Mouse (Mus musculus): ENCODE data around the gene Pih1d1.
"Not testable (repeated sequence)": the region's sequence is repeated elsewhere in the genome, so short reads cannot be mapped to it uniquely, and the experiment has no call there.

Pih1d1 gene

DNA sequence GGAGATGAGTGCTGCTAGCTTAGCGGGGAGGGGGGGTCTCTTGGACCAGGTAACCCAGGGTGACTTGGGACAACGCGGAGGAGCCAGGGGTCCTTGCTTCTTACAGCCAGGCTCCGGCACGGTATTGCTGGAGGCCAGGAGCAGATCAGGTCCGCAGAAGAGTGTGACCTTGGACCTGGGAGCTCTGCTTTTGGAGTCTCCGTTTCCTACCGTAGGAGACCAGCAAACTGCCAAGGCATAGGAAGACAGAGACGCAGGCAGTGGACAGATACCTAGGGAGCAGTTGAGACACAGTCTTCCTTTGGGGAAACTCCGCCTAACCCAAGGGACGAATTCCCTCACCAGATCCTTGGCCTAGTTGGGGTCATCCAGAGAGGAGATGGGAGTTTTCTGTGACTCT lies 11.6 kb downstream of the Pih1d1 start:
- no peak for DNase-seq (ENCODE audit: extremely low read depth, insufficient read length, low spot score)

DNA sequence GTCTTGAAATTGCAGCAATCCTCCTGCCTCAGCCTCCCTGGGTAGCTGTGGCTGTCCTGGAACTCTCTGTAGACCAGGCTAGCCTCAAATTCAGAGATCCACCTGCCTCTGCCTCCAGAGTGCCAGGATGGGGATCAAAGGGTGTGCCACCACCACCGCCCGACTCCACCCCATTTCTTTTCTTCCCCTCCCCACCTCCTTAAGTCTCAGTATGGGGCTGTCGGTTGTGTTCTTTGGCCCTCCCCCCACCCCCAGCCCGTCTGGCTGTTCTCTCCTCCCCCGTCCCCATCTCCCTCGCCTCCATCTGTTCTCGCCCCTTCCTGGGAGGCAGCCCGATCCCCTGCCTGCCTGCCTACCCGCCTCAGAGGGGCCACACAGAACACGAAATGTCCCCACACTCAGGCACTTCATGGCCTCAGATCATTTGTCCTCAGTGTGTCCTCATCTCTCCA lies 12.9 kb downstream of the Pih1d1 start:
- no peak for DNase-seq (ENCODE audit: extremely low read depth, insufficient read length, low spot score)

DNA sequence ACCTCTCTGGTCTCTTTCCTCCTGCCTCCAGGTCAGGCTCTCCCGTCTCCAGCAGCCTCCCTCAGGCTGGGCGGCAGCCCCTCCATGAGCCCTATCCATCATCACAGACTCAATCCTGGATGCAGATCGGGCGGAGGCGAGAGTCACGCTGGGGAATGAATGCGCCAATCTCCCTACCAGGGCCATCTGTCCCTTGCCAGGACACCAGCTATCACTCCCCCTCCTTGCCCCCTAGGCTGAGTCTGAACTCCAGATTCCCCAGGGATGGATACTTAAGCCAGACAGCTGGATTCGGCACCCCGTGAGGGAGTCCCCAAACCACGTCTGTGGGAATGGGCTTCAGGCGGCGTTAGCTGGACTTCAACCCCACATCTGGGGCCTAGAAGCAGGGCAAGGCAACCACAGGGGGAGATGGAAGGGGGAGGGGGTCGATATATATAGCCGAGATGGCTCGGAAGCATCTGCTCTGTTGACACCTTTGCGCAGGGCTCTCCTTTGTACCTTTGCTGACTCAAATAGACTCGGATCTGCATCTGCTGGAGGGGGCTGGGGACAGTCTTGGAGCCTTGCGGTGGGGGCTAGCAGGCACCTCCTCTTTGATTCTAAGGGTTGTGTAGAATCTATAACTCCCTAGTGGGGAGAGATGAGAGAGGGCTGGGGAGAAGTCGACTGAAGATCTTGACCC lies 13.8 kb downstream of the Pih1d1 start:
- DNase-seq (ENCODE audit: extremely low read depth, insufficient read length, low spot score) = no peak

DNA sequence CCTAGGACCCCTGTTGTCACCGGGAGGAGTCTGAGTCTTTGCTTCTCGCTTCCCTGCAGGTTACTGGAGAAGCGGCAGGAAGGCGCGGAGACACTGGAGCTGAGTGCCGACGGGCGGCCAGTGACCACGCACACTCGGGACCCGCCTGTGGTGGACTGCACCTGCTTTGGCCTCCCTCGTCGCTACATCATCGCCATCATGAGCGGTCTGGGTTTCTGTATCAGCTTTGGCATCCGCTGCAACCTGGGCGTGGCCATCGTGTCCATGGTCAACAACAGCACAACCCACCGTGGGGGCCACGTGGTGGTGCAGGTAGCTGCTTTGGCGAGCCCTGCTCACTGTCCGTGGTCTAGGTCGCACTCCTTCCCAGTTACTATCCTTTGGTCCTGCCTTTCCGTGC lies 14.6 kb downstream of the Pih1d1 start:
- DNase-seq (ENCODE audit: extremely low read depth, insufficient read length, low spot score) = no peak

DNA sequence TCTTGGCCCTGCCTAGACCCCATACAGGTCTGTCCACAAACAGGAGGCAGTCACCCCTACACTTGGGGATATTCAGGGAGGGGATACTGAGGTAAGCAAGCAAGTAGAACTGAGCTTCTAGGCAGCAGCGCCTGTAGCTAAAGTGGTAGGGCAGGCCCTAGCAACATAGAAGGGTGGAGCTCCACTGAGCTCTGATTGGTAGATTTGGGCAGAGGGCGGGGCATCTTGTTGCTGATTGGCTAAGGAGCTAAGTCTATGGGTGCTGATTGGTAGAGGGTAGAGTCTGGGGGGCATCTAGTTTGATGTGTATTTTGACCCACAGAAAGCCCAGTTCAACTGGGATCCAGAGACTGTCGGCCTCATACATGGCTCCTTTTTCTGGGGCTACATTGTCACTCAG lies 15.4 kb downstream of the Pih1d1 start:
- no peak for DNase-seq (ENCODE audit: extremely low read depth, insufficient read length, low spot score)

DNA sequence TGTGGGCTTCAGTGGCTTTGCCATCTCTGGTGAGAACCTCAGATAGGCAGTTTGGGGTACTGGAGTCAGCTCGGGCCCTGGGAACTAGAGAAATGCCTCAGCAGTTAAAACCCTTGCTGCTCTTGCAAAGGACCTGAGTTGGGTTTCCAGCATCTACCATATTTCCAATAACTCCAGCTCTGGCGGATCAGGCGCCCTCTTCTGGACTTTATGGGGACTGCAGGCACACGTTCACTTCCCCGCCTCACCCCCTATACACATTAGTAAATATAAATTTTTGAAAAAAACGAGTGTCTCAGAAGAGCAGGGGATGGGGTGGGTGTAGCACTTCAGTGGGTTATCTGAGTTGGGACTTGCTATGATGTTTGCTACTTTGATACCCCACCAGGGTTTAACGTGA lies 18.9 kb downstream of the Pih1d1 start:
- DNase-seq (ENCODE audit: extremely low read depth, insufficient read length, low spot score) = no peak

DNA sequence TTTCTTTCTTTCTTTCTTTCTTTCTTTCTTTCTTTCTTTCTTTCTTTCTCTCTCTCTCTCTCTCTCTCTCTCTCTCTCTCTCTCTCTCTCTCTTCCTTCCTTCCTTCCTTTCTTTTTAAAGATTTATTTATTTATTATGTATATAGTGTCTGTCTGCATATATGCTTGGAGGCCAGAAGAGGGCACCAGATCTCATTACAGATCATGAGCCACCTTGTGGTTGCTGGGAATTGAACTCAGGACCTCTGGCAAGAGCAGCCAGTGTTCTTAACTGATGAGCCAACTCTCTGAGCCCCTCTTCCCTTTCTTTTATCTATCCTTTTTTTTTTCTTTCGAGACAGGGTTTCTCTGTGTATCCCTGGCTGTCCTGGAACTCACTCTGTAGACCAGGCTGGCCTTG lies 19.7 kb downstream of the Pih1d1 start:
- not testable (repeated sequence) for DNase-seq (ENCODE audit: extremely low read depth, insufficient read length, low spot score)

DNA sequence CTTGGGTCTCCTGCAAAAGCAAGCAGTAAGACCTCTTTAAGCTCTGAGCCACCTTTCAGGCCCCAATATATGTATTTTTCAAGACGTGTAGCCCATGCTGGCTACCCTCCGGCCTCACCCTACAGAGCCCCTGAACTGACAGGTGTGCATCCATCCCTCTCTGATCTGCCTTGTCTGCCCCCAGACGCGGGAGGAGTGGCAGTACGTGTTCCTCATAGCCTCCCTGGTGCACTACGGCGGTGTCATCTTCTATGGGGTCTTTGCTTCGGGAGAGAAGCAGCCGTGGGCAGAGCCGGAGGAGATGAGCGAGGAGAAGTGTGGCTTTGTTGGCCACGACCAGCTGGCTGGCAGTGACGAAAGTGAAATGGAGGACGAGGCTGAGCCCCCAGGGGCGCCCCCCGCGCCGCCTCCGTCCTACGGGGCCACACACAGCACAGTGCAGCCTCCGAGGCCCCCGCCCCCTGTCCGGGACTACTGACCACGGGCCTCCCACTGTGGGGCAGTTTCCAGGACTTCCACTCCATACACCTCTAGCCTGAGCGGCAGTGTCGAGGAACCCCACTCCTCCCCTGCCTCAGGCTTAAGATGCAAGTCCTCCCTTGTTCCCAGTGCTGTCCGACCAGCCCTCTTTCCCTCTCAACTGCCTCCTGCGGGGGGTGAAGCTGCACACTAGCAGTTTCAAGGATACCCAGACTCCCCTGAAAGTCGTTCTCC lies 20.6 kb downstream of the Pih1d1 start:
- DNase-seq (ENCODE audit: extremely low read depth, insufficient read length, low spot score) = no peak

DNA sequence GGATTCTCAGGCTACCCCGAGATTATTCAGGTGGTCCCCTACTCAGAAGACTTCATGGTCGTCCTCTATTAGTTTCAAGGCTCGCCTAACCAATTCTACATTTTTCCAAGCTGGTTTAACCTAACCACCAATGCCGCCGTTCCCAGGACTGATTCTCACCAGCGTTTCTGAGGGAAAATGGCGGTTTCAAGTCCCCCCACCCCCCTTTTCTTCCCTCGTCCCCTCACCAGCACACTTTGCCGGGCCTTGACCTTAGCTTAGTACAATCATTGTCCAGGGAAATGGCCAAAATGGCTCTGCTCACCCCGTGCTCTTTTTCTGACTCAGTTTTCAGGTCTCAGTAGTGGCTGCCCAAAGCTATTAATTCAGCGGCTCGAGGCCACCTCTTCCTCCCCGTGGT lies 21.3 kb downstream of the Pih1d1 start:
- no peak for DNase-seq (ENCODE audit: extremely low read depth, insufficient read length, low spot score)

DNA sequence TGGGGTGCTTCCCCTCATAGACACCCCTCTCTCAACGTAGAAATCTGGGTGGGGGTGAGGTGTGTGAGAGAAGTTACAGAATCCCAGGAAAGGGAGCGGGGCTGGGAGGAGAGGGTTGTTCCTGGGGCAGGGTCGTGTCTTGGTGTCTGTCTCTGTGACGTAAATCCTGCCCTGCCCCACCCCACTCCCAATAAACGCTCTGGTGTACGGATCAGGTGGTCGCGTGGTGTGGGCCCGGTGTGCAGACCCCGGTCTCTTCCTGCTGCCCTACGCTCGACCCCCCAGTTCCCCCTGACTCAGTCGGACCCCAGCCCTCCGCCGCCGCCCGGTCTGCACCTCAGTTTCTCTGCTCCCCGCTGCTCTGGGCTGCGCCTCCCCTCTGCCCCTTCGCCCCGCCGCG lies 21.8 kb downstream of the Pih1d1 start:
- no peak for DNase-seq (ENCODE audit: extremely low read depth, insufficient read length, low spot score)

DNA sequence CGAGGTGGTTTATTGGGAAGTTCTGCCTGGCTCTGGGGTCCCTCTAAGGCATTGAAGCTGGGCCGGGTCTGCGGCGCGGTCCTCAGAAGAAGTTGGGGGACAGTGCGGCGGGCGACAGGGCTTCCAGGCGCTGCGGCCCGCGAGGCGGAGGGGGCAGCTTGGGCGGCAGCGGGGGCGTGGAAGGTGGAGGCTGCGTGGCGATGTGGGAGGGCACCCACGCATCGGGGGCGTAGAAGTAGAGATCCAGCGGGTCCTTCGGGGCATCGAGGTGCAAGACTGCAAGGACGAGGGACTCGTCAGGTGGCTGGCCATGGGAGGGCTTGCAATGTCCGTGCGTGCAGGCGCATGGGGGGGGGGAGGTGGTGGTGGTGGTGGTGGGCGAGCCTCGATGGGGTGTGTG lies 22.3 kb downstream of the Pih1d1 start:
- DNase-seq (ENCODE audit: extremely low read depth, insufficient read length, low spot score) = no peak

DNA sequence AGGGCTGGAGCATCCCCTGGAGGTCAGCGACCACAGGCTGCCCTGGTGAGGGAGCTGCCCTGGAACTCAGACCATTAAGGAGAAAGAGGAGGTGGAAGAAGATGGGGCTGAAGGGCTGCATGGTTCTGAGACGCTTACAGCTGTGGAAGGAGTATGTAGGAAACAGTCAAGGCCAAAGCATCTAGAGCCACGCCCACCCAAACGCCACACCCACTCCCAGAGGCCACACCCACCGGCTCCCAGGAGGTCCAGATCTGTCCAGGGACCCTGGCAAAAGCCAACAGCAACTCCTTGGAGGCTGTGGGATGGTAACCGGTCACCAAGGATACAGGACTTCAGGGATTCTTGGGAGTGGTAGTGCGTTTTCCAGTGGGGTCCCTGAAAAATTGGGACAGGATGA lies 24.4 kb downstream of the Pih1d1 start:
- no peak for DNase-seq (ENCODE audit: extremely low read depth, insufficient read length, low spot score)

DNA sequence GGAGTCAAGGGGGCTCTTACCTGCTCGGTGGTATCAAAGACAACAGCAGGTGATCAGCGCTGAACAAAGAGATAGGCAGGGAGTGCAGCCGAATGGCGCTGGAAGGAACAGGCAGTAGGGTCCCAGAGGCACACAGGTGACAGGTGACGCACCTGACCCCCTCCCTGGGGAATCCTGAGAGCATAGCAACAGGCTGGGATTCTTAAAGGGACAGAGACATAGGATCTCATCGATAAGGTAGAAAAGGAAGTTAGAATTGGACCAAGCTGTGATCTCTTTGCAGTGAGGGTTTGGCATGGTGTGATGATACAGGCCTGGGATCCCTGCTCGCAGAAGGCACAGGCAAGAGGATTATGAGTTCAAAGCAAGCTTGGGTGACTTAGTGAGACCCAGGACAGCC lies 25.4 kb downstream of the Pih1d1 start, which contains the start of gene Gfy:
TSS of gene Gfy (minus strand) at position 101 of the 400 bp plus-strand sequence.
- DNase-seq (ENCODE audit: extremely low read depth, insufficient read length, low spot score) = no peak

DNA sequence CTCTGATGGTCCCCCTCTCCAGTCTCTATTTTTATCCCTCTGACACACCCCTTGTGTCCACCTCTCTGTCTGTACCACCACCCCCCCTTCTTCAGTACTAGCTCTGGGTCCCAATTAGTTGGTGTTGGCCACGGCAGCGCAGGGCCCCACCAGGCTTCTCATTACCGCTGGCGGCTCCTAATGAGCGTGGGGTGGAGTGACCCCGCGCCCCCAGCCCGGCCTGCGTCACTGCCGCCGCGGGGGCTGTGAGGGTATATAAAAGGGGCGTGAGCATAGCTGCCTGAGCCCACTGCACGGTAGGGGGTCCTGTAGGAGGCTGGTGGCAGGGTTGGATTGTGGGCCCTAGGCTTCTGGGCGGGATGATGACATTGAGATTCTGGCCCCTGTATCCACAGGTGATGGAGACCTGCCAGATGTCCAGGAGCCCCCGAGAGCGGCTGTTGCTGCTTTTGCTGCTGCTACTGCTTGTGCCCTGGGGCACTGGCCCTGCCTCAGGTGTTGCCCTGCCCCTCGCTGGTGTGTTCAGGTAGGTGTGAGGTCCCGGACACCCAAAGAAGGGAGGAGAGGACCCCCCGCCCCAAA lies 26.9 kb downstream of the Pih1d1 start, which contains the start of gene Pth2:
TSS of gene Pth2 (plus strand) at position 100 of the 582 bp plus-strand sequence.
- no peak for DNase-seq (ENCODE audit: extremely low read depth, insufficient read length, low spot score)

DNA sequence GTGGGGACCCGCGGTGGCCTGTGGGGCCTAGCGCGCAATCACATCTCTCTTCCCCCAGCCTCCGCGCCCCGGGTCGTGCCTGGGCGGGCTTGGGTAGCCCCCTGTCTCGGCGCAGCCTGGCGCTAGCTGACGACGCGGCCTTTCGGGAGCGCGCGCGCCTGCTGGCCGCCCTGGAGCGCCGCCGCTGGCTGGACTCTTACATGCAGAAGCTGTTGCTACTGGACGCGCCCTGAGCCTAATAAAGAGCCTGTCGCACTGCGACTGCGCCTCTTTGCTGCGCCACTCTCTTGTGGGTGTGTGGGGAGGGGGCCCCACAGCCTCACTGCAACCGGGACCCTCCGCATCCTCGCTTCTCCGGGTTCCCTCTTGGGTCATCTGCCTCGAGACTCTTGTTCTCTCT lies 27.4 kb downstream of the Pih1d1 start:
- DNase-seq (ENCODE audit: extremely low read depth, insufficient read length, low spot score) = no peak

DNA sequence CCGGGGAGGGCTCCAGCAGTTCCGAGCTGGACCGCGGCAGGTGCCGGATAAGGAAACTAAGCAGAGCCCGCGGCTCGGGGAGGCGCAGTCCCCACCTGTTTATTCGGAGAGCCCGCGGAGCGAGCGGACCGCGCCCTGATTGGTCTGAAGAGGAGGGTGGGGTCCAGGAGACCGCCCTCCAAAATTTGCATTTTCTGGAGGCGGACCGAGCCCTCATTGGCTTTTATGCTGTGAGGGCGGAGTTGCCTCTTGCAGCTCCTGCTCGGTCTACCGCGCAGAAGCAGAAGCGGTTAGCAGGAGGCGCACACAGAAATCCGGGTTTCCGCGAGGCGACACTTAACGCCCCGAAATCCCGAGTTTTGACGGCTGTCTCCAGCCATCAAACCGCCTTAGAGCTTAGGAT lies 28.1 kb downstream of the Pih1d1 start:
- DNase-seq (ENCODE audit: extremely low read depth, insufficient read length, low spot score) = no peak

DNA sequence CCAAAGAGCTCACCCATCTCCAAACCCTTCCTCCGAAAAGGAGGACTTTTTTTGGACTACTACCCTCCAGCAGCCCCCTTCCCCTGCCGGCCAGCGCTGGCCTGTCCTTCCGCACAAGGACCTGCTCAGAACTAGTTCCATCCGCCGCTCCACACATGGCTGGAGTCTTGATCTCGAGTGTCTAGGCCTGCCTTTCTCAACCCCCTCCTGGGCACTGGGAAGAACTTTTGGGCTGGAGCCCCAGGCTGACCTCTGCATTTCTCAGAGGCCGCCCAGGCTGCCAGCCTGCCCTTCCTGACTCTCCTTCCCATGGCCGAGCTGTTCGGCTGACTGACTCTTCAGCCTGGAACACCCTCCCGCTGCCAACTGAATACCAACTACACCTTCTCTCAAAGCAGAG lies 28.5 kb downstream of the Pih1d1 start:
- DNase-seq (ENCODE audit: extremely low read depth, insufficient read length, low spot score) = no peak

DNA sequence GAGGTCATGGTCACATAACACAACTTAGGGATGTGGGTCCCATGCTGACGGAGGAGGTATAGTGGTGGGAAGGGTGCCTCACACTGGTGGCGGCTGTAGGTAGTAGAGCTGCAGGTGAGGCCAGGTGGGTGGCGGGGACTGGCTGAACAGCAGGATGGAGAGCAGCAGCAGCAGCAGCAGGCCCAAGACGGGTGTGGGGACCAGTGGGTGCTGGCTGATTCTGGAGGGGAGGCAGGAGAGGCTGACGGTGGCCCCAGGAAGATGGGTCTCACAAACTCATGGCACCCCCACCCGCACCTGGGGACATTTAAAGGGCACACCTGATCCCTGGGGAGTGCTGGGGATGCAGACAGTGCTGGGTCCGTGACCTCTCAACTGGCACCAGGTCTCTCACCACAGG lies 29.6 kb downstream of the Pih1d1 start:
- DNase-seq (ENCODE audit: extremely low read depth, insufficient read length, low spot score) = no peak

DNA sequence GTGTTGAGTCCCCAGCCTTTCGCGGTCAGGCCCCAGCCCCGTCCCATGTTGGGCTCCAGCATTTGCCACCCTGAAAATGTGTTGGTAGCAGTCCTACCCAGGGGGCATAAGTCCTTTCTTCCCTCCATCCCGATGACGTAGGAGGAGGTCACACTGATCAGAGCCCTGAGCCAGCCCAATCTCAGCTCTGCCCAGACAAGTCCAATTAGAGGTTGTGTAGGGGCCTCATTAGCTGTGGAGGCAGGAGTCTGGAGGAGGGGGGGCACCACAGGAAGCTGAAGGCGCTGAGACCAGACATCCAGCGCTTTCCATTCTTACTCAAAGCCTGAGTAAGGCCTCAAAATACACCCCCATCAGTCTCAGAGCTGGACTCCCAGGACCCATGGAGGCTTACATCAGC lies 31.8 kb downstream of the Pih1d1 start:
- no peak for DNase-seq (ENCODE audit: extremely low read depth, insufficient read length, low spot score)

DNA sequence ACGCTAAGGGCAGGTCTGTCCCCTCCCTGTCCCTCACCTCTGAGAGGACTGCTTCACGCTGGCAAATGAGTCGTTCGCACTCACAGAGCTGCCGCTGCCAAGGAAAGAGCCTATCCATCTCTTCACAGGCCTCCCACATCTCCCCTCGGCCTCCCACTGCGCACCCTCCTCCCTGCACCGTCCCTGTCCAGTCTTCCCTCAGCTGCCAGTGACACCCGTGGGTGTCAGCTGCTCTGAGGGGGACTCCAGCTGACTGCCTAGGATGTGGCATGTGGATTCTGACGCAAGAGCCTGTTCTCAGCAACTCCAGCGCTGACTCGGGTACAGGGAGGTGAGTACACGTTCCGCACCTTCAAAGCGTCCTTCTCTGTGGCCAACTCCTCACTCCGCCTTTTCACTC lies 35.5 kb downstream of the Pih1d1 start:
- DNase-seq (ENCODE audit: extremely low read depth, insufficient read length, low spot score) = no peak

DNA sequence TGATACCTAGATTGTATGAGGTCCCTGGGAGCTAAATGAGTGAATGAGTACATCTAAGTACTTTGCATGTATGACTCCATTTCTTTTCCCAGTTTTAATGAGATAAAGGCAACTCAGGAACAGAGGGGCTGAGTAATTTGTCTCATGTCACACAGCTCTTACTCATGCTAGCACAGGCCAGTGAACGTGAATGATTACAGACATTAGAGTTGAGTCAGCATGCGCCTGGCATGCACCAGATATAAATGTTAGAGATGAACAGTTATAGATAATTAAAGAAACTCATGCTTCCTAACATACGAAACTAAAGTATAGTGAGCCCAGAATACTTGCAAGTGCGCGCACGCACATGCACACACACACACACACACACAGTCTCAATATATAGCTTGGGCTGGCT lies 36.1 kb downstream of the Pih1d1 start:
- DNase-seq (ENCODE audit: extremely low read depth, insufficient read length, low spot score) = no peak

DNA sequence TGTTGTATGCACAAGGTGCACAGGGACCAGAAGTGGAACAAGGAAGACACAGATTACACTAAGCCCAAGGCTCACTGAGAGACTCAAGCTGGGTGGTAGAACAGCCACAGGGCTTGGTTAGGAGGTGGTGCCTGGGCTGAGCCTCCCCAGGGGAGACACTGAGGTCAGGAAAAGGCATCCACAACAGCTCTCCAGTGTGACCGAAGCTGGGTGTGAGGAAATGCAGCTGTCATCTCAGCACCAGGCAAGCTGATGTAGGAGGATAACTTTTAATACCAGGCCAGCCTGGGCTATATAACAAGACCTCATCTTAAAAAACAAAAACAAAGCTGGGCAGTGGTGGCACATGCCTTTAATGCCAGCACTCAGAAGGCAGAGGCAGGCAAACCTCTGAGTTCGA lies 37.1 kb downstream of the Pih1d1 start:
- no peak for DNase-seq (ENCODE audit: extremely low read depth, insufficient read length, low spot score)

All from 3134 (cell line).